Mouse (Mus musculus) midbrain, embryonic 10.5 days (tissue): ENCODE data around the gene S100a14. TPM values are rescaled to one million over a fixed set of nuclear protein-coding genes. Genes with fewer than 3 reads are reported as not detected.

Experiments
- DNase-seq: peaks from one replicate; pipeline ENCODE4 v3.0.0-alpha.2; 2017; ENCODE audit warnings: low spot score
- H3K27ac ChIP-seq: fragments of 300-500 bp; sonication (generic); replicated peaks from 2 replicates; pipeline ENCODE4 v1.5.1; 2016; ENCODE audit warnings: mild to moderate bottlenecking
- H3K27me3 ChIP-seq: fragments of 300-500 bp; sonication (generic); 2 replicates; pipeline ENCODE4 v1.6.1; 2016; ENCODE audit warnings: low read depth, mild to moderate bottlenecking; ENCODE audit not compliant: poor library complexity, severe bottlenecking
- H3K36me3 ChIP-seq: fragments of 300-500 bp; sonication (generic); 2 replicates; pipeline ENCODE4 v1.6.1; 2016; ENCODE audit warnings: mild to moderate bottlenecking, moderate library complexity
- H3K4me1 ChIP-seq: fragments of 300-500 bp; sonication (generic); 2 replicates; pipeline ENCODE4 v1.6.1; 2016
- H3K4me3 ChIP-seq: fragments of 300-500 bp; sonication (generic); 2 replicates; pipeline ENCODE4 v1.5.1; 2016; ENCODE audit warnings: mild to moderate bottlenecking, moderate library complexity
- H3K9me3 ChIP-seq: fragments of 300-500 bp; sonication (generic); replicated peaks from 2 replicates; pipeline ENCODE4 v1.6.1; 2016; ENCODE audit warnings: mild to moderate bottlenecking
- WGBS: fragments of 180-500 bp; shearing (Covaris S2); methylation state at CpG from one replicate; pipeline ENCODE4 v1.1.7; 2016; 5-methylcytosine and 5-hydroxymethylcytosine counted together
- polyA plus RNA-seq: library from polyadenylated mRNA; unstranded; fragments of >200 nt; fragmentation: Nextera tagmentation; extraction: Ambion mirVana; gene quantifications from 2 replicates; pipeline ENCODE4 v1.2.1, GENCODE M21; 2016

S100a14 gene
- polyA plus RNA-seq, 1 experiment from 2014 or later = not detected

DNA sequence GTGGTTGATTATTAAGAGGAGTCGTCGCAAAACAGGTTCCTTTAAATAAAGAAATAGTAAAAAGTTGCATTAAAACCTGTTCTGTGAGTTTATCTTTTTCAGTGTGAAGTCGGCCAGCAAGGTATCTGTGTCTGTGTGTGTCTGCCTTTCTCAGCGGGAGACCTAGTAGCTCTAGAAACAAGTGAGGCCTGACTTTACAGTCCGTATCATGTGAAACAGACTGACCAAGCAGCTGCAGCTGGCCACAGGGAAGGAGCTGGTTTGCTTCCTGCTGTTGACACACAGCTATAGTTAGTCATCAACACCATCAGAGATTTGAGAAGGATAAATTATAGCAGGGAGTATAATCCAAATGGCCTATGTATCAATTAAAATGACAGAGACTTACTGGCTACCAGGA is 5.1 kb downstream of the S100a14 start:
- no peak for DNase-seq
- Histone ChIP-seq H3K4me1 (no peaks in the 10 kb centered on the region), H3K27ac (no peak overlapping the region), H3K9me3 (no peaks in the 10 kb centered on the region), H3K27me3 (no peaks in the 10 kb centered on the region), H3K36me3 (no peaks in the 10 kb centered on the region), H3K4me3 (no peak overlapping the region)
- WGBS = 76% methylated on average over 5 of the region's 5 CpGs

DNA sequence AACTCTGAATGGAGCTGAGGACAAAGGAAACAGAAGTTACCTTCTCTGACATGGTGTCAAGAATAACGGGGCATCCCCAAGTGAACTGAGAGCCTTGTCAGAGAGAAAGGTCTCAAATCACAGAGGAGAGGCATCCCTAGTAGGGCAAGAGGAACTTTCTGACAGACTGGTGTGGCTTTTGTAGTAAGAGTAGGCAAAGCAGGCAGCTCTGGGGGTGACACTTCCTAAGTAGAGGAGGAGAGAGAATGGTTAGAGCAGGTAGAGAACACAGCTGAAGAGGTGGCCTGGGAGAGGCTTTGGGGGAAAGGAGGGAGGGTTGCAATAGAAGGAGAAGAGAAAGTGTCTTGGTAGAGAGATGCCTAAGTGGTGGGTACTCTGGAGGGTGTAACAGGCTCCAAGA is 8.8 kb downstream of the S100a14 start:
- no peak for DNase-seq
- Histone ChIP-seq H3K27ac (no peak overlapping the region), H3K9me3 (no peaks in the 10 kb centered on the region), H3K36me3 (no peaks in the 10 kb centered on the region), H3K4me1 (no peaks in the 10 kb centered on the region), H3K27me3 (no peaks in the 10 kb centered on the region), H3K4me3 (no peak overlapping the region)
- 81% methylated on average over 1 of the region's 1 CpGs for WGBS

DNA sequence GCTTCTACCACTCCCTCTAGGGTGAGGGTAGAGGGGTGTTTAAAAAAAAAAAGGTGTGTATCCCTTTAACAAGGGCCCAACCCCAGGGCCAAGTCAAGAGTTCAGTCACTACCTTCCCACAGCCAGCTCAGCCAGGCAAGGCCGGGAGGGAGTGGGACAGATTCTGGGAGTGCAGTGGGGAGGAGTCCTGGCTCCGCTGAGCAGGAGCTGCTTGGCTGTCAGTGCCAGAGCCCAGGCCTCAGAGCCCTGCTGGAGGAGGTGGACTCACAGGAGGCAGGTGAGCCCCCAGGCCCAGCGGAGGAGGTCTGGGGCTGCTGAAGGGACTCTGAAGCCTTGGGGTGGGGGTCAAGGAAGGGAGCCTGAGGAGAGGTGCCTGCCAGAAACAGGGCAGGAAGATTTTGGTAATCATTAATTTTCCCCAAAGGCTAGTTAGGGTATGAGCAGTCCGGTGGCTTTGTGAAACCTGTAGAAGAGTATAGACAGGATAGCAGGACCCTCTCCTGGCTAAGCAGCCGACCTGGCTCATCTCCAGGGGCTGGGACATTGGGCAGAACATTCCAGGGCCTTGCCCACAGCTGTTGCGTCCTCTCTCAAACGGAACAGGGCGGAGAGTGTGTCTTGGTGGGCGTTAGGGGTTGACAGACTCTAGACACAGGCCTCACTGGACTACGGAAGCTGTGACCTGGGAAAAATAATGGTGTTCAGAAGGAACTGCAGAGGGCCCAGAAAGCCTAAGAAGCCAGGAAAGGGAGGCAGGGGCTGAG is 10.7 kb downstream of the S100a14 start, which contains the start of gene S100a16:
S100a16 (plus strand) TSS at position 114 of the 764 bp plus-strand sequence.
- no peaks in the 10 kb centered on the region for H3K27me3 ChIP-seq
- whole genome bisulfite sequencing = 45% methylated on average over 10 of the region's 10 CpGs
- no peak for DNase-seq

DNA sequence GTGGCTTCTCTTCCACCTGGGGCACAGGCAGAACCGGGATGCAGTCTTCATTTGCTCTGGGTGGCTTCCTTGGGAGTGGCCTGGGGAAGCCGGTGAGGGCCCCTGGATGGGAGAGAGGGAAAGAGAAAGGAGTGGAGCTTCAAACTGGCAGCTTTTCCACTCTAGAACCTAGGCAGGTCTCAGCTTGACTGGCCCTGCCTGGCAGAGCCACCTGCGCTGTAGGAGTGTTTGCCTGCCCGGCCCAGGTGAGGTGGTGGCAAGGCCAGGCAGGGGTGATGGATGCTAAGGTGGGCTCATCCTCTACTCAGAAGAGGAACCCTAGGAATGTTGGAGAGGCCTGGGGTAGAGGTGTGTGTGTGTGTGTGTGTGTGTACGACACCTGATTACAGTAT is 11.2 kb downstream of the S100a14 start:
- Histone ChIP-seq H3K27me3 (no peaks in the 10 kb centered on the region), H3K36me3 (no peaks in the 10 kb centered on the region), H3K27ac (no peak overlapping the region), H3K4me1 (peaks cover 21% of the 10 kb centered on the region), H3K4me3 (no peak overlapping the region), H3K9me3 (no peaks in the 10 kb centered on the region)
- 80% methylated on average over 5 of the region's 5 CpGs for WGBS
- DNase-seq = no peak

More for the DNA sequence above, 10.7 kb downstream of the S100a14 start, which contains the start of gene S100a16:
- no peaks in the 10 kb centered on the region for H3K9me3 ChIP-seq
- peaks cover 17% of the 10 kb centered on the region for H3K4me1 ChIP-seq
- H3K36me3 ChIP-seq = no peaks in the 10 kb centered on the region
- no peak within 1 kb of the TSS for H3K27ac ChIP-seq
- H3K4me3 ChIP-seq = no peak within 1 kb of the TSS

DNA sequence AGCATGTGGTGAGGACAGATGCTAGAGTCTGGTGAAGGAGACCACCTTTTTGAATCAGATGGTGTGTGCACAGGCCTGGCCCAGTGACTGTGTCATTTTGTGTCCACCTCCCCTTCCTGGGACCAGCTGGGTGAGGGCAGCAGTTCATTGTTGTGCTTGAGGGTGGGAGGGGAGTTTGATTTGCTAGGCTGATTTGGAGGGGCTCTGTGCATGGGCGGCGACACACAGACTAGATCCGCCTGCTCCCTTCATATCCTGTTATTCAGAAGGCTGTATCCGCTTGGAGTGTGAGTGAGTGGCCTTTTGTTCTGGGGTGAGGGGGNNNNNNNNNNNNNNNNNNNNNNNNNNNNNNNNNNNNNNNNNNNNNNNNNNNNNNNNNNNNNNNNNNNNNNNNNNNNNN is 14.2 kb downstream of the S100a14 start:
- H3K36me3 ChIP-seq = no peaks in the 10 kb centered on the region
- peaks cover 21% of the 10 kb centered on the region for H3K4me1 ChIP-seq
- H3K4me3 ChIP-seq = peak overlapping the region; percentile 23; the same call in 1 of the 2 replicates
- H3K27me3 ChIP-seq = no peaks in the 10 kb centered on the region
- 57% methylated on average over 4 of the region's 4 CpGs for WGBS
- no peak for DNase-seq
- H3K9me3 ChIP-seq = no peaks in the 10 kb centered on the region
- peak overlapping the region; percentile 74 for H3K27ac ChIP-seq

DNA sequence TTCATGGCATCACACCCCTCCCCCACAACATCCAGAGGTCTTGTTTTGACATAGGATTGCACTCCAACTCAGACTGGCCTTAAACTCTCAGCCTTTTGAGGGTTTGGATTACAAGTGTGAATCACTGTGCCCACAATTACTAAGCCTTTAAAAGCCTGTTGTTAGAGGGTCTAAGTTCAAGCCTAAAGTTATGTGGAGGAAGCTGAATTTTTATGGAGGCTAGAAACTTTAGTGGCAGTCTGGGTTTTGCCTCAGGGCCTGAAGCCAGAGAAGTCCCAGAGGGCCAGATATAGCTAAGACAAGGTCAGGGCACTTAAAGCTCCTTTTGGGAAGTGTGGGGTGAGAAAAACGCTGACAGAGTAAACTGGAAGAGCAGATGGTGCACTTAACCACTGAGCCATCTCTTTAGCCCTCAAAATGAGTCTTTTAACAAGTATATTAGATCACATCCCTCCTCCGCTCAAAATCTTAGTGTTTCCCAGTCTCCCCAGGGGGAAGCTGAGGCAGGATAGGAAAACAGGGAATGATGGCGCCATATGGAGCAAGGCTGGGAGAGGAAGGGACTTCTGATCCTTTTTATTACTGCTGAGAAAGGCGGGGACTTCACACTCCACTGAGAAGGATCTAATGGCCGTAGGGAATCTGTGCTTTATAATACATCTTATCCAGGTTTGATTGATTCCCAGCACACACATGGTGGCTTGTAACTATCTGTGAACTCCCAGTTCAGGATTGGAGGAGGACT is 23.2 kb downstream of the S100a14 start:
- 76% methylated on average over 5 of the region's 5 CpGs for WGBS

DNA sequence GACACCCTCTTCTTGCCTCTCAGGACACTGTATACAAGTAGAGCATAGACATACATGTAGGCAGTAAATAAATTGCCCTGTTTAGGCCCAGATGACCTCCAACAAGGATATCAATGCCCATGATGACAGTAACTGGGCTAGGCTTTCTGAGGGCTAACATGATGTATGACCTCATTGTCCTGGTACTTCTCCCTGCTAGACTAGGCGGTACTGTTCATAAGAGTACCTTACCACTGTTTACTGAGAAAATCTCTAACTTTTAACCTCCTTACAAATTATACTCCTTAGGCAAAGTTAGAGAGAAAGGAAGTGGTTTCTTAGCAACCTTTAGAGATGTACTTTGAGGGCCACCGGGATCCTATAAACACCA is 23.8 kb downstream of the S100a14 start:
- no peak overlapping the region for H3K27ac ChIP-seq
- whole genome bisulfite sequencing = 88% methylated on average over 2 of the region's 2 CpGs
- peaks cover 5% of the 10 kb centered on the region; the same call in 1 of the 2 replicates for H3K4me1 ChIP-seq

More for the DNA sequence above, 23.2 kb downstream of the S100a14 start:
- Histone ChIP-seq H3K27me3 (no peaks in the 10 kb centered on the region), H3K4me1 (peaks cover 5% of the 10 kb centered on the region; the same call in 1 of the 2 replicates), H3K36me3 (no peaks in the 10 kb centered on the region), H3K9me3 (no peaks in the 10 kb centered on the region), H3K27ac (no peak overlapping the region), H3K4me3 (no peak overlapping the region)
- DNase-seq = no peak

DNA sequence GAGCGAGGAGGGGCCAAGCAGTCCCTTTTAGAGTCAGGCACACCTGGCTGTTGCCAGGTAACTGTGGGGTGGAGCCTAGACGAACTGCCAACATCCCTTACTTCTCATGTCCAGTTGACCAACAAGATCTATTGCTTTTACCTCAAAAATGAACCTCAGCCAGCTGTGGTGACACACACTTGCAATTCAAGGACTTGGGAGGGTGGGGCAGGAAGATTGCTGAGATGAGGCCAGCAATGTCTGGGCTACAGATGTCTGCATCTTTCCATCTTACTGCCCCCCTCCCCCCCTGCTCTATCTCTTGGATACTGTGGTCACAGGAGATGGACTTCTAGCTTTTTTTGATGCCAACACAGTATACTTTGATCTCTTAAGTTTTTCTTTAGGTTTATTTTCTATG is 25.6 kb downstream of the S100a14 start:
- no peaks in the 10 kb centered on the region for H3K27me3 ChIP-seq
- H3K36me3 ChIP-seq = no peaks in the 10 kb centered on the region
- H3K27ac ChIP-seq = no peak overlapping the region
- WGBS = 85% methylated on average over 2 of the region's 2 CpGs
- peaks cover 9% of the 10 kb centered on the region for H3K4me1 ChIP-seq
- no peak for DNase-seq
- no peak overlapping the region for H3K4me3 ChIP-seq
- H3K9me3 ChIP-seq = no peaks in the 10 kb centered on the region

More for the DNA sequence above, 23.8 kb downstream of the S100a14 start:
- Histone ChIP-seq H3K4me3 (no peak overlapping the region), H3K27me3 (no peaks in the 10 kb centered on the region), H3K9me3 (no peaks in the 10 kb centered on the region), H3K36me3 (no peaks in the 10 kb centered on the region)
- DNase-seq = no peak

DNA sequence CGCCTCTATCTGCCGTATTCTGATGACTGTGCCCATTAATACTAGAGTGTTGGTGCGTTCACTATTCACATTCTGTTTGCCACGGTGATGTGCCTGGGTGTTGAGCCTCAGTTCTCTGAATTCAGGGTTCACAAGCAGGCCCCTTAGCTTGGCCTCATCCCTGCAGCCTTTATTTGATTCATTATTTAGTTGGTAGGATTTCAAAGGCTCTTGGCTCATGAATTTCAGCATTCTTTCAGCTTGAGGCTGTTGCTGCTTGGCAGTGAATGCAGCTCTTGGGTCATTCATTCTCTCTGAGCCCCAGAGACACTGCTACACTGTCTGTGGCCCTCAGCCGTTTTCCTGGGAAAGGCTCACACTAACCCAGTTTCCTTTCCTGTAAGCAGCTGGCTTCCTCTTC is 29.3 kb downstream of the S100a14 start:
- H3K9me3 ChIP-seq = no peaks in the 10 kb centered on the region
- peaks cover 4% of the 10 kb centered on the region for H3K4me1 ChIP-seq
- no peak for DNase-seq
- no peaks in the 10 kb centered on the region for H3K36me3 ChIP-seq
- H3K27ac ChIP-seq = no peak overlapping the region
- 65% methylated on average over 5 of the region's 5 CpGs for WGBS
- H3K27me3 ChIP-seq = no peaks in the 10 kb centered on the region
- H3K4me3 ChIP-seq = no peak overlapping the region

DNA sequence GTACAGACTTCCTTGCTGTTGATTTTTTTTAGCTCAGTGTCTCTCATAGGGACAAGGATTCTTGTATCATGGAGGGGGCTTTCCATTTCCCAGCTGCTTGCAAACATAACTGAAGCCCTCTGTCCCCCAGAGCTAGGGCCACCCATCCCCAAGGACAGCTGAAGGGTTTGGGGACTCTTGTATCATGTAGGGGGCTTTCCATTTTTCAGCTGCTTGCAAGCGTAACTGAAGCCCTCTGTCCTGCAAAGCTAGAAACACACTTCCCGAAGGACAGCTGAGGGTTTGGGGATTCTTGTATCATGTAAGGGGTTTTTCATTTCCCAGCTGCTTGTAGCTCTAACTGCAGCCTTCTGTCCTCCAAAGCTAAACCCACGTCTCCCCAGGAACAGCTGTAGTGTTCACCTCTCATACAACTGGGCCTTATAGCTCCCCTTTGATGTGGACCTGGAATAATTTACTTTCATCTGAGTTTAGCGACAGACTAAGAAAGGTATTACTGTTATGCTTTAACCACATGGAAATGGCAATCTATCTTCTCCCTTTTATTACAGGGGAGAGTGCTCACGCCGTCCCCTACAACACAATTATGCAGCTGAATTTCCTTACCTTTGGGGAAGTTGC is 33.5 kb downstream of the S100a14 start, which contains the start of gene S100a3:
S100a3 (plus strand) TSS at position 571 of the 621 bp plus-strand sequence.
- WGBS = 85% methylated on average over 6 of the region's 6 CpGs
- Histone ChIP-seq H3K4me1 (peaks cover 8% of the 10 kb centered on the region), H3K9me3 (no peaks in the 10 kb centered on the region), H3K27ac (no peak within 1 kb of the TSS), H3K27me3 (no peaks in the 10 kb centered on the region), H3K36me3 (no peaks in the 10 kb centered on the region), H3K4me3 (no peak within 1 kb of the TSS)
- DNase-seq = no peak

DNA sequence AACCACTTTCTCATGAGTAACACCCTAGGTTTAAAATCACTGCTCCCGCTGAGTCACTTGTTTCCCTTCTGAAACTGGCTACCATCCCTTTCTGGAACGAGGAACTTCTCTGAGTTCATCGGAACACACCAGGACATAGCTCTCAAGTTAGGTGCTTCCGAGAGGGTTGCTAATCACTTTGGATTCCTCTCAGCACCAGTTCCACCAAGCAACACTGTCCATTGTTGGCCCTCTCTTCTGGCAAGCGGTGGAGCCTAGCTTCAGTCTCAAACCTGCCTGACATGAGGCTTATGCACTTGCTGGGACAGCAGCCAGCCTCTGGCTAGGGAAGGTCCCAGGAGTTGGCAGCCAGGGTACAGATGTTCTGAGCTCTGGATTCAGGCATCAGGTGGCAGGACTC is 48.0 kb downstream of the S100a14 start:
- DNase-seq = no peak
- Histone ChIP-seq H3K9me3 (no peaks in the 10 kb centered on the region), H3K27me3 (no peaks in the 10 kb centered on the region), H3K4me1 (no peaks in the 10 kb centered on the region), H3K36me3 (no peaks in the 10 kb centered on the region), H3K27ac (no peak overlapping the region), H3K4me3 (no peak overlapping the region)
- 90% methylated on average over 5 of the region's 5 CpGs for WGBS

DNA sequence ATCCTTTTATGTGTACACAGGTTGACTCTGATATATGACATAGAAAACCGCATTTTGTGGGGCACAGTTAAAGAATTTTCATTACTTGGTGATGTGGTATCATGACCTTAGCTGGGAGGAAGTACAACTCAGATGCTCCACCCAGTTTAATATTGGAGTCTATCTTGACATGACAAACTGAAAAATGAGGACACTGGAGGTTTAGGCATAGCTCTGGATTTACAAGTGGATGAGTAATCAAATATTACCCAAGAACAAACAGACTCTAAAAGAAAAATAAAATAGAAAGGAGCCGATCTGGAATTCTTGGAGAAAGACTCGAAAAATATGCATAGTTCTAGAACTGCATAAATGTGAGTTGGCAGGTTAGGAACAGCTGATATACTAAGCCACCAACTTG is 48.7 kb downstream of the S100a14 start:
- H3K9me3 ChIP-seq = no peaks in the 10 kb centered on the region
- no peak overlapping the region for H3K27ac ChIP-seq
- DNase-seq = no peak
- WGBS = 88% methylated on average over 3 of the region's 3 CpGs
- no peak overlapping the region for H3K4me3 ChIP-seq
- H3K4me1 ChIP-seq = no peaks in the 10 kb centered on the region
- no peaks in the 10 kb centered on the region for H3K36me3 ChIP-seq
- H3K27me3 ChIP-seq = no peaks in the 10 kb centered on the region
